41 mouse cellular contexts compared by ENCODE assay signal in genomic region chr1:162636516-162636915, GRCm38 (mm10). TPM values are rescaled to one million over a fixed set of nuclear protein-coding genes. Genes with fewer than 3 reads are reported as not detected.
"Had no signal": no experiment of that assay in that cellular context is flagged by ENCODE, and none has a peak within 500 bp of the region (broad histone marks: within the 10 kb centered on the region; RNA-seq: fewer than 3 reads in every experiment).

No protein-coding gene starts in this region.

- H3K9me3 ChIP-seq: hindbrain, embryonic 13.5 days; hindbrain, embryonic 15.5 days; limb, embryonic 13.5 days; liver, embryonic 13.5 days; liver, embryonic 15.5 days had no signal

- H3K4me3 ChIP-seq: hindbrain, embryonic 13.5 days; hindbrain, embryonic 15.5 days; limb, embryonic 13.5 days; liver, embryonic 13.5 days; liver, embryonic 15.5 days had no signal

- H3K27ac ChIP-seq: hindbrain, embryonic 13.5 days; hindbrain, embryonic 15.5 days; hindbrain, postnatal 0 days; limb, embryonic 13.5 days; liver, embryonic 13.5 days; liver, embryonic 15.5 days had no signal

- ATAC-seq: hindbrain, postnatal 0 days; intestine, embryonic 16.5 days; liver, postnatal 0 days had no signal

- H3K9ac ChIP-seq: hindbrain, embryonic 13.5 days; hindbrain, embryonic 15.5 days; limb, embryonic 13.5 days; liver, embryonic 13.5 days; liver, embryonic 15.5 days; liver, postnatal 0 days had no signal

- DNase-seq: gastrocnemius, postnatal 14 days; gastrocnemius, postnatal 36 days; heart, adult 18-20 months; heart, postnatal 10 days; heart, postnatal 36 days; kidney, adult 11 months; kidney, adult 8-10 months; kidney, postnatal 10 days; kidney, postnatal 36 days; layer of hippocampus, adult 9-11 months; layer of hippocampus, postnatal 36 days; left cerebral cortex, postnatal 4 days; liver; liver, embryonic 13.5 days; liver, postnatal 0 days; lung, adult 2 months had no signal

- H3K27me3 ChIP-seq: hindbrain, embryonic 13.5 days; hindbrain, embryonic 15.5 days; limb, embryonic 13.5 days; liver, embryonic 13.5 days; liver, embryonic 15.5 days had no signal

- H3K4me2 ChIP-seq: heart, embryonic 11.5 days; hindbrain, embryonic 13.5 days; hindbrain, embryonic 15.5 days; limb, embryonic 13.5 days; liver, embryonic 11.5 days; liver, embryonic 13.5 days; liver, embryonic 15.5 days had no signal

- H3K36me3 ChIP-seq: hindbrain, embryonic 13.5 days; hindbrain, embryonic 15.5 days; limb, embryonic 13.5 days; liver, embryonic 13.5 days; liver, embryonic 15.5 days had no signal

- H3K4me1 ChIP-seq: hindbrain, embryonic 13.5 days; hindbrain, embryonic 15.5 days; limb, embryonic 13.5 days; liver, embryonic 13.5 days; liver, embryonic 15.5 days had no signal

RNA-seq across cellular contexts. Expression of gene Myoc, which starts 2.4 kb away (rescaled TPM):
- total RNA-seq: hematopoietic stem cell, adult 5-6 weeks had no signal
- polyA plus RNA-seq: heart, embryonic 11.5 days; heart, embryonic 14.5 days; hindbrain, embryonic 11.5 days; hindbrain, embryonic 13.5 days; intestine, embryonic 14.5 days; kidney, embryonic 14.5 days; liver, embryonic 11.5 days; liver, embryonic 13.5 days; liver, embryonic 15.5 days; liver, postnatal 0 days had no signal

RNA-seq across cellular contexts. Expression of gene Myocos, which starts 21.5 kb away (rescaled TPM):
- total RNA-seq: gastrocnemius, adult 18-20 months; gastrocnemius, postnatal 14 days; gastrocnemius, postnatal 36 days; heart, adult 18-20 months; heart, postnatal 10 days; heart, postnatal 36 days; hematopoietic stem cell, adult 5-6 weeks; hindbrain, postnatal 0 days; layer of hippocampus, adult 18-20 months; layer of hippocampus, adult 8-10 months; layer of hippocampus, postnatal 14 days; layer of hippocampus, postnatal 36 days; left cerebral cortex, adult 18-20 months; left cerebral cortex, adult 8-10 months; left cerebral cortex, postnatal 10 days; left cerebral cortex, postnatal 25 days; left cerebral cortex, postnatal 4 days had no signal
- polyA plus RNA-seq: gonadal fat pad, adult 2 months; heart, embryonic 11.5 days; heart, embryonic 14.5 days; heart, embryonic 16.5 days; hindbrain, embryonic 11.5 days; hindbrain, embryonic 13.5 days; hindbrain, embryonic 15.5 days; hindbrain, postnatal 0 days; intestine, embryonic 14.5 days; intestine, embryonic 16.5 days; kidney, embryonic 14.5 days; kidney, embryonic 16.5 days; large intestine, adult 2 months; limb, embryonic 13.5 days; liver, embryonic 11.5 days; liver, embryonic 13.5 days; liver, embryonic 15.5 days; liver, postnatal 0 days; lung, adult 2 months had no signal
